ENCODE assay signal across 7 mouse cellular contexts in the genomic region with DNA sequence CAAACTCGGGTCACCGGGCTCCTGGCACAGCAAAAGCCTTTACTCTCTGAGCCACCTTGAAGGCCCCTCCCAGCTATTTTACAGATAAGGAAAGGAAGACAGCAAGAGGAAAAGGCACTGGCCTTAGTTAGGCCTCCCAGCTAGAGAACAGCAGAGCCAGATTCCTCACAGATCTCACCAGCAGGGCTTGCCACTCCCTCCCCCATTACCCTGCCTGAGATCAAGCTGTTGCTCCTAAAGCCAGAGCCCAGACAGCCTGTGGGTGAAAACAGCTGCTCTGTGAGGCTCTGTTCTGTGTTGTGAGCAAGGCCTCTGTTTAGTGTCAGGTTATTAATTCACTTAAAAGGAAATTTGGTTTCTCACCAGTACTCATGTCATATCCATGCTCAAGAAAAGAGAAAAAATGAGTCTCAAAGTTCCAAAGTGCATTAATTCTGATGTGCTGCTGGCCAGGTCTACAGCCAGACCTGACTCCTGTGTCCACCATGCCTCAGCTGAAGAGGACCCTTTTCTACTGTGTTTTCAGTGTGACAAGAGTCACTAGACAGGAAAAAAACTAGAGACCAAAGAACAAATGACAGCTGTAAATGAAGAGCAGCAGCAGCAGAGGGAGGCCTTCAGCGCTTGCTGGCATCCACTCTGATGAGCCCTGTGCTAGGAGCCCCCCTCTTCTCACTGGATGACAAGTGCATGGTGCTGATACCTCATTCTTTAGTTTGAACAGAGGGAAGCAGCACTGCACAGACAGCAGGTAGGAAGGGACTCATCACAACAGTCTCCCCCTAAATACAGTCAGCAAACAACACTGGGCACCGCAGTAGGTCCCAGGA. TPM values are rescaled to one million over a fixed set of nuclear protein-coding genes. Genes with fewer than 3 reads are reported as not detected.
DNase-seq lines count a peak whose midpoint lies in the region; ATAC-seq and TF ChIP-seq lines count a peak whose summit lies in the region.

No protein-coding gene starts in this region.

- no peak overlapping the region for H3K4me3 ChIP-seq in lung, embryonic 14.5 days (ENCODE audit: low read depth, low read length)
- no peak overlapping the region for H3K4me3 ChIP-seq in lung, adult 2 months (replicated peaks; ENCODE audit: extremely low read depth, low read depth, low read length)
- no peak overlapping the region for H3K4me3 ChIP-seq in heart, embryonic 10.5 days
- no peak overlapping the region for H3K4me3 ChIP-seq in small intestine, adult 2 months (ENCODE audit: low read depth, low read length)

- no peak overlapping the region for H3K9ac ChIP-seq in lung, embryonic 14.5 days

- H3K4me1 ChIP-seq in lung, embryonic 14.5 days (ENCODE audit: insufficient read depth) = no peaks in the 10 kb centered on the region; the same call in 1 of the 2 replicates
- H3K4me1 ChIP-seq in lung, adult 2 months (ENCODE audit: control insufficient read depth, insufficient read depth, low read length) = no peaks in the 10 kb centered on the region
- peaks cover 55% of the 10 kb centered on the region for H3K4me1 ChIP-seq in heart, embryonic 10.5 days
- H3K4me1 ChIP-seq in small intestine, adult 2 months (ENCODE audit: control insufficient read depth, insufficient read depth, insufficient read length, low read length) = no peaks in the 10 kb centered on the region; the same call in 1 of the 2 replicates

- no peaks in the 10 kb centered on the region for H3K36me3 ChIP-seq in lung, embryonic 14.5 days (ENCODE audit: insufficient read depth)
- no peaks in the 10 kb centered on the region for H3K36me3 ChIP-seq in heart, embryonic 10.5 days
- H3K36me3 ChIP-seq in small intestine, adult 2 months (ENCODE audit: control insufficient read depth, insufficient read depth, low read length) = no peaks in the 10 kb centered on the region

- H3K9me3 ChIP-seq in lung, embryonic 14.5 days (ENCODE audit: low read depth, low read length) = no peaks in the 10 kb centered on the region
- no peaks in the 10 kb centered on the region for H3K9me3 ChIP-seq in heart, embryonic 10.5 days

- no peaks in the 10 kb centered on the region for H3K27me3 ChIP-seq in lung, embryonic 14.5 days (ENCODE audit: insufficient read depth, low read length)
- no peaks in the 10 kb centered on the region for H3K27me3 ChIP-seq in heart, embryonic 10.5 days (ENCODE audit: insufficient read depth, poor library complexity, severe bottlenecking)
- H3K27me3 ChIP-seq in small intestine, adult 2 months (ENCODE audit: control insufficient read depth, insufficient read depth, low read length) = no peaks in the 10 kb centered on the region

- no peak for TF ChIP-seq CTCF in lung, embryonic 14.5 days (IDR thresholded peaks at IDR 0.05; ENCODE audit: low read depth)
- no peak for TF ChIP-seq CTCF in lung, adult 2 months (IDR thresholded peaks at IDR 0.05; ENCODE audit: insufficient read depth, low read length)
- TF ChIP-seq CTCF in small intestine, adult 2 months (IDR thresholded peaks at IDR 0.05; ENCODE audit: extremely low read depth, insufficient read length, insufficient replicate concordance, low read depth, low read length) = no peak

- DNase-seq in lung, embryonic 14.5 days = peak; percentile 36
- no peak for DNase-seq in lung, adult 2 months
- DNase-seq in heart, embryonic 10.5 days (ENCODE audit: low spot score) = no peak
- DNase-seq in layer of hippocampus, adult 8-10 months (ENCODE audit: low spot score in 2 of 2) = peak; percentile 57 to 62
- no peak for DNase-seq in frontal cortex, postnatal 10 days (ENCODE audit: low spot score in 2 of 2)

- WGBS in lung, embryonic 14.5 days = 58% methylated on average over 4 of the region's 4 CpGs
- 64% methylated on average over 4 of the region's 4 CpGs for WGBS in lung, adult 2 months
- WGBS in heart, embryonic 10.5 days = 43% methylated on average over 4 of the region's 4 CpGs
- 57% methylated on average over 4 of the region's 4 CpGs for WGBS in small intestine, adult 2 months

- no peak for TF ChIP-seq POLR2A in lung, adult 2 months (IDR thresholded peaks at IDR 0.05; ENCODE audit: borderline replicate concordance, extremely low read depth, low read depth, low read length)
- no peak for TF ChIP-seq POLR2A in small intestine, adult 2 months (IDR thresholded peaks at IDR 0.05; ENCODE audit: low read depth, low read length)

- H3K27ac ChIP-seq in lung, embryonic 14.5 days (ENCODE audit: low read depth) = peak overlapping the region; percentile 38; the same call in 1 of the 2 replicates
- peak overlapping the region; percentile 79 for H3K27ac ChIP-seq in heart, embryonic 10.5 days
- peak overlapping the region; percentile 56 for H3K27ac ChIP-seq in small intestine, adult 2 months (ENCODE audit: insufficient read depth, low read depth, low read length)

- H3K4me2 ChIP-seq in lung, embryonic 14.5 days = no peak overlapping the region

- no peak for ATAC-seq in lung, embryonic 14.5 days (ENCODE audit: insufficient read depth)
- ATAC-seq in inflammation-experienced regulatory T-cells, adult 6 months = no peak

RNA-seq across cellular contexts. Expression of a gene that starts 55.8 kb away (rescaled TPM):
- 5.0 and 6.1 TPM in 2 replicates for polyA plus RNA-seq in lung, embryonic 14.5 days (2014; fragmentation: Nextera tagmentation; extraction: Ambion mirVana)
- polyA plus RNA-seq in lung, adult 2 months (2012; rRNA removed) = 4.7 and 5.9 TPM in 2 replicates
- polyA plus RNA-seq in heart, embryonic 10.5 days (2016; fragmentation: Nextera tagmentation; extraction: Ambion mirVana) = 3.8 and 6.4 TPM in 2 replicates
- total RNA-seq in layer of hippocampus, adult 8-10 months (2022) = 10 to 100 TPM; 57.9 to 79.2 (median 69.1) TPM
- 4.5 and 9.5 TPM in 2 replicates for polyA plus RNA-seq in small intestine, adult 2 months (2012; rRNA removed)
- polyA plus RNA-seq in inflammation-experienced regulatory T-cells, adult 6 months (2017; shearing (Covaris generic)) = 10 to 100 TPM in 1 of 3 experiments, 1 to 10 TPM in 2; 5.2 to 14.8 (median 7.4) TPM

Comparison
In these comparisons a context has a peak if more than half of its experiments do, and no peak if none do; other contexts are left out.
1. DNase-seq: peak in lung, embryonic 14.5 days (single experiment) and layer of hippocampus, adult 8-10 months (2 of 2); none in lung, adult 2 months (single experiment), heart, embryonic 10.5 days (single experiment) and frontal cortex, postnatal 10 days (0 of 2).
2. Peak in every context shown above with its lines, with median percentiles within 50 percentile points of each other: H3K27ac ChIP-seq.